Mouse (Mus musculus) granulocyte monocyte progenitor cell, adult 5-6 weeks (primary cell): ENCODE data around the gene Gm10309. TPM values are rescaled to one million over a fixed set of nuclear protein-coding genes. Genes with fewer than 3 reads are reported as not detected.

Experiments
- total RNA-seq, 2 experiments: library from RNA; stranded (forward) in 1 of 2; stranded (reverse) in 1 of 2; fragments of 200-712, 200-1000 nt in 1 of 2; fragments of >200 nt in 1 of 2; fragmentation: Nextera tagmentation in 1 of 2; gene quantifications; 2 replicates each; pipeline ENCODE4 v1.2.3; 2014 to 2017

Gene Gm10309
- total RNA-seq, 2 experiments from 2014 or later: not detected

Other genes with a start within 250 kb of the Gm10309 start
- gene Epas1, start 248.5 kb upstream of the Gm10309 start, total RNA-seq (2014; fragmentation: Nextera tagmentation): 0.49 TPM in 1 of 2 replicates, not detected in the other
- gene Epas1, start 248.5 kb upstream of the Gm10309 start, total RNA-seq (2017): under 0.01 and 0.15 TPM in 2 replicates